Mouse (Mus musculus): ENCODE results near the gene Ralbp1. TPM values are rescaled to one million over a fixed set of nuclear protein-coding genes. Genes with fewer than 3 reads are reported as not detected.

Ralbp1 gene
- polyA plus RNA-seq (2015; fragmentation: Nextera tagmentation; extraction: Ambion mirVana): 151 and 155 TPM in 2 replicates

DNA sequence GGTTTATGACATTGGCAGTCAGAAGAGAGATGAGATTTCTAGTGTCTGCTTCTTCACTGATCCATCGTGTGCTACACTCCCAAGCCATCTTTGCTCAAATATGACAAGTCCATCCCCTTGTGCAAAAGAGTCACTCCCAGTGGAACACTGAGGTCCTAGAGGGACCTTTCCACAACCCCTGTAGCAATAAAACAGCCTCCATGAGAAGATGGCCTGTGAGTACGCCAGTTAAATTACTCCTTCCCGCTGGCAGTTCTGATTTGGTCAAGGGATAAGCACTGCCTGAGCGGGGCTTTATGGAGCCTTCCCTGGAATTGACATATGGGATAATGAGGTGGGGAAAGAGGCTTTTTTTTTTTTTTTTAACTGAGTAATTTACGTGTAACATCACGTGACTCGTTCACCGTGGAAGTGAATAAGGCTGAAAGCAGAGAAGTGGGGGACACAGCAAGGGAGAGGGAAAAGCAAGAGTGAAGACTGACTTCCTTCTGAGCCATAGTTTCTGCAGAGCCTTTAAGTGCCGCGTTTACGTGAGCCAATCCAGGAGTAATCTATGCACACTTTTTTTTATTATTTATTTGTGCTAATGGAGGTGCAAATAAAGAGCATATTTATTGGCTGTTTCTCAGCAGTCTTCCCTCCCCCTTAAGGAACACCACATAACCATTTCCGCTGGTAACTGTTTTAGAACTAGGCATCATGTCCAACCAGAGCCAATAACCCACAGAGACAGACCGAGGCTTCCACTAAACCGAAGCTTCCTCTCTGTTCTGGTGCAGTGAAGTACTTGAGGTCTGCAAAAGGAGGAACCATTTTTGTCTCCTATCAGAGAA lies at the start of gene Ralbp1:
Gene Ralbp1, minus strand, starts transcription at position 102 of the 833 bp plus-strand sequence.
- H3K9me3 ChIP-seq (ENCODE audit: low read length): no peaks in the 10 kb centered on the region
- peaks cover 8% of the 10 kb centered on the region for H3K4me1 ChIP-seq (ENCODE audit: insufficient read depth, low read depth, low read length)
- no peaks in the 10 kb centered on the region for H3K36me3 ChIP-seq (ENCODE audit: insufficient read depth, low read length)
- H3K27me3 ChIP-seq (replicated peaks; ENCODE audit: insufficient read depth, low read length): no peaks in the 10 kb centered on the region
- H3K27ac ChIP-seq (ENCODE audit: low read length): peak within 1 kb of the TSS; percentile 96
- peak within 1 kb of the TSS; percentile 89 for H3K9ac ChIP-seq (replicated peaks; ENCODE audit: low read depth)
- TF ChIP-seq EP300 (IDR thresholded peaks at IDR 0.05) (no peak), CTCF (IDR thresholded peaks at IDR 0.05) (no peak)
- peak; percentile 48 for DNase-seq (ENCODE audit: low spot score)
- H3K4me3 ChIP-seq (ENCODE audit: low read depth, low read length): peak within 1 kb of the TSS; percentile 97
- WGBS: 4% methylated on average over 14 of the region's 14 CpGs
- ATAC-seq: no peak
- peak within 1 kb of the TSS; percentile 91 for H3K4me2 ChIP-seq (replicated peaks; ENCODE audit: low read depth, low read length)

DNA sequence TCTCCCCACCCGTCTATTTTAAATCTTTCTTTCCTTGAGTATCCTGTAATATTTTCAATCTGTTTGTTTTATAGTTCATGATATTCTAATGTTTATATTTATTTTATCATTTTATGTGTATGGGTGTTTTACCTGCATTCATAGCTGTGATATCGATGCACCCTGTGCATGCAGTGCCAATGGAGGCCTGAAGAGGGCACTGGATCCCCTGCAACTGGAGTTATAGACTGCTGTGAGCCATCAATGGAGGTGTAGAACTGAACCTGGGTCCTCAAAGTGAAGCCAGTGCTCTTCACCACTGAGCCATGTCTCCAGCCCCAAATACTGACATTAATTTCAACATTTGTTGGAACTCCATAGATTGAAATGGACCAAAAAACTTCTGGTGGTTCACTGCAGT lies 48.1 kb upstream of the Ralbp1 start:
- Histone ChIP-seq H3K4me3 (ENCODE audit: low read depth, low read length) (no peak overlapping the region), H3K4me2 (replicated peaks; ENCODE audit: low read depth, low read length) (no peak overlapping the region), H3K27me3 (replicated peaks; ENCODE audit: insufficient read depth, low read length) (no peaks in the 10 kb centered on the region), H3K27ac (ENCODE audit: low read length) (no peak overlapping the region), H3K9me3 (ENCODE audit: low read length) (no peaks in the 10 kb centered on the region), H3K36me3 (ENCODE audit: insufficient read depth, low read length) (peaks cover 11% of the 10 kb centered on the region; the same call in 1 of the 2 replicates), H3K9ac (replicated peaks; ENCODE audit: low read depth) (no peak overlapping the region), H3K4me1 (ENCODE audit: insufficient read depth, low read depth, low read length) (peaks cover 10% of the 10 kb centered on the region)
- no peak for DNase-seq (ENCODE audit: low spot score)
- ATAC-seq: no peak
- TF ChIP-seq CTCF (IDR thresholded peaks at IDR 0.05) (peak; percentile 63), EP300 (IDR thresholded peaks at IDR 0.05) (no peak)
- 84% methylated on average over 2 of the region's 2 CpGs for WGBS

DNA sequence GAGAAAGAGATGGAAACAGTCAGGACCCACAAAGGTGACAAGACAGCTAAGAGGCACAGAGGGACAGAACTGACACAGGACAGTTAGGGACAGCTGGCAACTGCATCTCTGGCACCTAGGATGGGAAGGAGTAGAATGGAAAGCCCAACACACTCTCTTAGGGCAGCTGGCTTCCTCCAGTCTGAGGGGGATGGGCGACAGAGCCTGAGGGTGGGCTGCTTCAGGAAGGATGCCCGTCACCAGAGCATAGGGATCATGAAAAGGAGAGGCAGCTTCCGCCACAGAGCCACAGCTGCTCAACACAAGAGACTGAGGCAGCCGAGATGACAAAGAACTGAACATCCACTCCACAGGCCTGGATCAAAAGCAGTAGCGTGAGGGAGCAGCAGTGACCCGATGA lies 45.9 kb upstream of the Ralbp1 start:
- peak; percentile 49 for ATAC-seq

GRCm38 (mm10) chr17:65930960-65931359 lies 45.4 kb upstream of the Ralbp1 start:
- TF ChIP-seq EP300 (IDR thresholded peaks at IDR 0.05): peak; percentile 89
- TF ChIP-seq CTCF (IDR thresholded peaks at IDR 0.05): no peak
- H3K27ac ChIP-seq (ENCODE audit: low read length): peak overlapping the region; percentile 81
- H3K27me3 ChIP-seq (replicated peaks; ENCODE audit: insufficient read depth, low read length): no peaks in the 10 kb centered on the region
- H3K36me3 ChIP-seq (ENCODE audit: insufficient read depth, low read length): peaks cover 5% of the 10 kb centered on the region; the same call in 1 of the 2 replicates
- no peak overlapping the region for H3K4me2 ChIP-seq (replicated peaks; ENCODE audit: low read depth, low read length)
- H3K9me3 ChIP-seq (ENCODE audit: low read length): no peaks in the 10 kb centered on the region
- WGBS: 37% methylated on average over 6 of the region's 6 CpGs
- H3K4me1 ChIP-seq (ENCODE audit: insufficient read depth, low read depth, low read length): peaks cover 10% of the 10 kb centered on the region
- H3K4me3 ChIP-seq (ENCODE audit: low read depth, low read length): no peak overlapping the region
- H3K9ac ChIP-seq (replicated peaks; ENCODE audit: low read depth): no peak overlapping the region
- DNase-seq (ENCODE audit: low spot score) (peak; percentile 96), ATAC-seq (peak; percentile 94)

More for the DNA sequence above, 45.9 kb upstream of the Ralbp1 start:
- TF ChIP-seq EP300 (IDR thresholded peaks at IDR 0.05): no peak
- H3K4me1 ChIP-seq (ENCODE audit: insufficient read depth, low read depth, low read length): peaks cover 10% of the 10 kb centered on the region
- H3K4me2 ChIP-seq (replicated peaks; ENCODE audit: low read depth, low read length): no peak overlapping the region
- peak overlapping the region; percentile 81 for H3K27ac ChIP-seq (ENCODE audit: low read length)
- 41% methylated on average over 6 of the region's 6 CpGs for WGBS
- H3K9me3 ChIP-seq (ENCODE audit: low read length): no peaks in the 10 kb centered on the region
- H3K4me3 ChIP-seq (ENCODE audit: low read depth, low read length): no peak overlapping the region
- no peaks in the 10 kb centered on the region for H3K27me3 ChIP-seq (replicated peaks; ENCODE audit: insufficient read depth, low read length)
- H3K9ac ChIP-seq (replicated peaks; ENCODE audit: low read depth): no peak overlapping the region
- peak; percentile 48 for DNase-seq (ENCODE audit: low spot score)
- H3K36me3 ChIP-seq (ENCODE audit: insufficient read depth, low read length): peaks cover 5% of the 10 kb centered on the region; the same call in 1 of the 2 replicates

GRCm38 (mm10) chr17:65930158-65930826 lies 44.7 kb upstream of the Ralbp1 start:
- H3K9me3 ChIP-seq (ENCODE audit: low read length): no peaks in the 10 kb centered on the region
- H3K4me3 ChIP-seq (ENCODE audit: low read depth, low read length): no peak overlapping the region
- WGBS: 87% methylated on average over 7 of the region's 7 CpGs
- H3K4me1 ChIP-seq (ENCODE audit: insufficient read depth, low read depth, low read length): peaks cover 10% of the 10 kb centered on the region
- no peak overlapping the region for H3K4me2 ChIP-seq (replicated peaks; ENCODE audit: low read depth, low read length)
- ATAC-seq: 0 out of 2 replicates have a peak, but pooled peaks have one; percentile 7
- H3K36me3 ChIP-seq (ENCODE audit: insufficient read depth, low read length): peaks cover 8% of the 10 kb centered on the region; the same call in 1 of the 2 replicates
- peak overlapping the region; percentile 80 for H3K27ac ChIP-seq (ENCODE audit: low read length)
- TF ChIP-seq EP300 (IDR thresholded peaks at IDR 0.05) (no peak), CTCF (IDR thresholded peaks at IDR 0.05) (no peak)
- no peaks in the 10 kb centered on the region for H3K27me3 ChIP-seq (replicated peaks; ENCODE audit: insufficient read depth, low read length)
- H3K9ac ChIP-seq (replicated peaks; ENCODE audit: low read depth): no peak overlapping the region
- DNase-seq (ENCODE audit: low spot score): peak; percentile 35

- H3K27ac ChIP-seq (ENCODE audit: low read length): peak overlapping the region; percentile 80
- no peaks in the 10 kb centered on the region for H3K9me3 ChIP-seq (ENCODE audit: low read length)
- peaks cover 10% of the 10 kb centered on the region for H3K4me1 ChIP-seq (ENCODE audit: insufficient read depth, low read depth, low read length)
- no peak overlapping the region for H3K9ac ChIP-seq (replicated peaks; ENCODE audit: low read depth)
- peaks cover 8% of the 10 kb centered on the region; the same call in 1 of the 2 replicates for H3K36me3 ChIP-seq (ENCODE audit: insufficient read depth, low read length)
- H3K4me2 ChIP-seq (replicated peaks; ENCODE audit: low read depth, low read length): no peak overlapping the region
- 66% methylated on average over 22 of the region's 22 CpGs for WGBS
- no peaks in the 10 kb centered on the region for H3K27me3 ChIP-seq (replicated peaks; ENCODE audit: insufficient read depth, low read length)
- peak; percentile 78 for ATAC-seq
- peak; percentile 84 for DNase-seq (ENCODE audit: low spot score)
- no peak; the same call in none of the 2 replicates for TF ChIP-seq CTCF (IDR thresholded peaks at IDR 0.05)
- no peak for TF ChIP-seq EP300 (IDR thresholded peaks at IDR 0.05)
- no peak overlapping the region for H3K4me3 ChIP-seq (ENCODE audit: low read depth, low read length)
These were observed 43.9 kb upstream of the Ralbp1 start for GRCm38 (mm10) chr17:65929319-65929978.
